Mouse (Mus musculus) intestine, embryonic 16.5 days (tissue): ENCODE measurements around the gene Ctsc. TPM values are rescaled to one million over a fixed set of nuclear protein-coding genes. Genes with fewer than 3 reads are reported as not detected.

Source experiments
- ATAC-seq: fragments of 200-750 bp; cut with Nextera tagmentation; 2 replicates; pipeline ENCODE4 v1.8.0; 2017; ENCODE audit warnings: moderate TSS enrichment, moderate library complexity
- H3K27ac ChIP-seq: fragments of 300-500 bp; sonication (generic); 2 replicates; pipeline ENCODE4 v1.5.1; 2014; ENCODE audit warnings: mild to moderate bottlenecking, low read length
- H3K27me3 ChIP-seq: fragments of 300-500 bp; sonication (generic); replicated peaks from 2 replicates; pipeline ENCODE4 v1.6.1; 2014; ENCODE audit warnings: low read length, control low read depth, mixed read lengths; ENCODE audit not compliant: control insufficient read depth, insufficient read depth
- H3K36me3 ChIP-seq: fragments of 300-500 bp; sonication (generic); 2 replicates; pipeline ENCODE4 v1.6.1; 2014; ENCODE audit warnings: low read length, control low read depth; ENCODE audit not compliant: control insufficient read depth, insufficient read depth
- H3K4me1 ChIP-seq: fragments of 300-500 bp; sonication (generic); 2 replicates; pipeline ENCODE4 v1.6.1; 2014; ENCODE audit warnings: low read length, control low read depth, mixed read lengths; ENCODE audit not compliant: control insufficient read depth, insufficient read depth
- H3K4me2 ChIP-seq: fragments of 300-500 bp; sonication (generic); 2 replicates; pipeline ENCODE4 v1.6.1; 2014; ENCODE audit warnings: low read depth, low read length, control low read depth
- H3K4me3 ChIP-seq: fragments of 300-500 bp; sonication (generic); 2 replicates; pipeline ENCODE4 v1.5.1; 2014; ENCODE audit warnings: mild to moderate bottlenecking, low read length
- H3K9ac ChIP-seq: fragments of 300-500 bp; sonication (generic); 2 replicates; pipeline ENCODE4 v1.6.1; 2014; ENCODE audit warnings: low read depth, low read length
- H3K9me3 ChIP-seq: fragments of 300-500 bp; sonication (generic); 2 replicates; pipeline ENCODE4 v1.6.1; 2016; ENCODE audit warnings: low read length, control low read depth; ENCODE audit not compliant: control insufficient read depth
- whole genome bisulfite sequencing: fragments of 180-500 bp; shearing (Covaris S2); extraction: QIAGEN DNeasy Blood & Tissue Kit; methylation state at CpG from one replicate; pipeline ENCODE4 v1.1.7; 2014; 5-methylcytosine and 5-hydroxymethylcytosine counted together
- polyA plus RNA-seq: library from polyadenylated mRNA; unstranded; fragments of >200 nt; fragmentation: Nextera tagmentation; extraction: Ambion mirVana; gene quantifications from 2 replicates; pipeline ENCODE4 v1.2.1, GENCODE M21; 2015

Ctsc gene
- polyA plus RNA-seq, 1 experiment from 2014 or later = 95.8 TPM

GRCm38 (mm10) chr7:88318904-88319303, 41.0 kb downstream of the Ctsc start:
- H3K4me3 ChIP-seq = no peak overlapping the region
- H3K9ac ChIP-seq = no peak overlapping the region
- H3K9me3 ChIP-seq = no peaks in the 10 kb centered on the region
- no peak for ATAC-seq
- H3K36me3 ChIP-seq = no peaks in the 10 kb centered on the region
- H3K4me1 ChIP-seq = peaks cover 6% of the 10 kb centered on the region; the same call in 1 of the 2 replicates
- H3K4me2 ChIP-seq = no peak overlapping the region
- no peaks in the 10 kb centered on the region for H3K27me3 ChIP-seq
- WGBS = 87% methylated on average over 2 of the region's 2 CpGs
- H3K27ac ChIP-seq = no peak overlapping the region

- no peaks in the 10 kb centered on the region for H3K36me3 ChIP-seq
- WGBS = 88% methylated on average over 3 of the region's 3 CpGs
- ATAC-seq = no peak
- no peak overlapping the region for H3K27ac ChIP-seq
- no peak overlapping the region for H3K4me2 ChIP-seq
- H3K4me3 ChIP-seq = no peak overlapping the region
- peaks cover 6% of the 10 kb centered on the region; the same call in 1 of the 2 replicates for H3K4me1 ChIP-seq
- no peak overlapping the region for H3K9ac ChIP-seq
- no peaks in the 10 kb centered on the region for H3K9me3 ChIP-seq
- no peaks in the 10 kb centered on the region for H3K27me3 ChIP-seq
These were observed 41.7 kb downstream of the Ctsc start for GRCm38 (mm10) chr7:88319414-88320140.

- 33% methylated on average over 12 of the region's 12 CpGs for WGBS
These were observed 42.9 kb downstream of the Ctsc start for GRCm38 (mm10) chr7:88320628-88321336.

GRCm38 (mm10) chr7:88322431-88322830, 44.5 kb downstream of the Ctsc start:
- Histone ChIP-seq H3K4me1 (peaks cover 6% of the 10 kb centered on the region; the same call in 1 of the 2 replicates), H3K27ac (no peak overlapping the region), H3K36me3 (no peaks in the 10 kb centered on the region), H3K4me3 (no peak overlapping the region), H3K4me2 (no peak overlapping the region), H3K9me3 (no peaks in the 10 kb centered on the region), H3K9ac (no peak overlapping the region), H3K27me3 (no peaks in the 10 kb centered on the region)
- no peak for ATAC-seq
- 79% methylated on average over 2 of the region's 2 CpGs for WGBS

More at GRCm38 (mm10) chr7:88320628-88321336, 42.9 kb downstream of the Ctsc start:
- Histone ChIP-seq H3K9ac (no peak overlapping the region), H3K27ac (no peak overlapping the region), H3K27me3 (no peaks in the 10 kb centered on the region), H3K4me2 (0 out of 2 replicates have a peak overlapping the region, but pooled peaks have one; percentile 3), H3K36me3 (no peaks in the 10 kb centered on the region), H3K4me1 (peaks cover 6% of the 10 kb centered on the region; the same call in 1 of the 2 replicates), H3K9me3 (no peaks in the 10 kb centered on the region), H3K4me3 (no peak overlapping the region)
- ATAC-seq = peak; percentile 77

- Histone ChIP-seq H3K4me3 (no peak overlapping the region), H3K9me3 (no peaks in the 10 kb centered on the region)
- ATAC-seq = no peak
These were observed 49.6 kb downstream of the Ctsc start for GRCm38 (mm10) chr7:88327495-88327894.

GRCm38 (mm10) chr7:88343828-88344227, 65.9 kb downstream of the Ctsc start:
- no peaks in the 10 kb centered on the region for H3K9me3 ChIP-seq
- H3K4me3 ChIP-seq = no peak overlapping the region
- H3K9ac ChIP-seq = no peak overlapping the region
- no peak for ATAC-seq
- H3K27ac ChIP-seq = no peak overlapping the region
- H3K27me3 ChIP-seq = no peaks in the 10 kb centered on the region
- H3K36me3 ChIP-seq = no peaks in the 10 kb centered on the region
- no peak overlapping the region for H3K4me2 ChIP-seq
- H3K4me1 ChIP-seq = no peaks in the 10 kb centered on the region

More at GRCm38 (mm10) chr7:88327495-88327894, 49.6 kb downstream of the Ctsc start:
- Histone ChIP-seq H3K4me2 (no peak overlapping the region), H3K9ac (no peak overlapping the region), H3K27me3 (no peaks in the 10 kb centered on the region), H3K27ac (no peak overlapping the region), H3K4me1 (no peaks in the 10 kb centered on the region), H3K36me3 (no peaks in the 10 kb centered on the region)

GRCm38 (mm10) chr7:88346035-88346434, 68.2 kb downstream of the Ctsc start:
- H3K4me3 ChIP-seq = no peak overlapping the region
- no peak overlapping the region for H3K27ac ChIP-seq
- WGBS = 96% methylated on average over 1 of the region's 1 CpGs
- no peak overlapping the region for H3K9ac ChIP-seq
- no peaks in the 10 kb centered on the region for H3K36me3 ChIP-seq
- no peak overlapping the region for H3K4me2 ChIP-seq
- H3K4me1 ChIP-seq = no peaks in the 10 kb centered on the region
- no peaks in the 10 kb centered on the region for H3K9me3 ChIP-seq
- no peaks in the 10 kb centered on the region for H3K27me3 ChIP-seq
- no peak for ATAC-seq

GRCm38 (mm10) chr7:88356871-88357776, 79.2 kb downstream of the Ctsc start:
- 47% methylated on average over 4 of the region's 4 CpGs for WGBS
- no peak for ATAC-seq
- Histone ChIP-seq H3K9ac (no peak overlapping the region), H3K9me3 (no peaks in the 10 kb centered on the region), H3K4me1 (no peaks in the 10 kb centered on the region), H3K4me3 (no peak overlapping the region), H3K27me3 (no peaks in the 10 kb centered on the region), H3K27ac (no peak overlapping the region), H3K36me3 (no peaks in the 10 kb centered on the region), H3K4me2 (no peak overlapping the region)
